Mouse (Mus musculus) bone marrow, adult 2 months (tissue): ENCODE measurements at regions not wholly inside any gene's neighbourhood (a gene's known extent, or its start where the extent isn't known, plus 50 kb on each side); places are given as distances from the start of the nearest gene placed in this dataset.

ENCODE experiments used
- CTCF ChIP-seq: fragments of 200-500 bp; IDR thresholded peaks from 2 replicates; pipeline ENCODE4 v1.5.1; 2011; ENCODE audit warnings: low read length, control low read depth; ENCODE audit not compliant: control insufficient read depth, insufficient read depth
- POLR2A ChIP-seq: fragments of 200-500 bp; IDR thresholded peaks from 2 replicates; pipeline ENCODE4 v1.6.1; 2011; ENCODE audit warnings: low read depth, mild to moderate bottlenecking, control low read depth, low read length, borderline replicate concordance; ENCODE audit not compliant: control insufficient read depth

- TF ChIP-seq CTCF: no peak
- no peak for TF ChIP-seq POLR2A
Measured at GRCm38 (mm10) chr13:107074917-107075316, 53.0 kb upstream of the Kif2a start.
